ENCODE assay signal across 21 mouse cellular contexts in genomic region chr2:73759899-73760298, GRCm38 (mm10). TPM values are rescaled to one million over a fixed set of nuclear protein-coding genes. Genes with fewer than 3 reads are reported as not detected.
DNase-seq lines count a peak whose midpoint lies in the region; ATAC-seq and TF ChIP-seq lines count a peak whose summit lies in the region.
"Had no signal": no experiment of that assay in that cellular context is flagged by ENCODE, and none has a peak within 500 bp of the region (broad histone marks: within the 10 kb centered on the region; RNA-seq: fewer than 3 reads in every experiment).

No protein-coding gene starts in this region.

- no peak overlapping the region for H3K4me3 ChIP-seq in lung, embryonic 15.5 days
- no peak overlapping the region for H3K4me3 ChIP-seq in lung, postnatal 0 days (ENCODE audit: low read depth, low read length)
- H3K4me3 ChIP-seq: embryonic facial prominence, embryonic 13.5 days; embryonic facial prominence, embryonic 15.5 days; erythroblast, embryonic 14.5 days; forebrain, embryonic 10.5 days; forebrain, embryonic 12.5 days had no signal

- ATAC-seq in lung, embryonic 15.5 days (ENCODE audit: borderline replicate concordance, extremely low read depth, low FRiP score, low TSS enrichment), result peak; percentile 81; the same call in 1 of the 2 replicates
- ATAC-seq in lung, postnatal 0 days, result no peak
- ATAC-seq: forebrain, embryonic 14.5 days; forebrain, embryonic 16.5 days had no signal

- H3K36me3 ChIP-seq in lung, embryonic 15.5 days, result no peaks in the 10 kb centered on the region
- no peaks in the 10 kb centered on the region for H3K36me3 ChIP-seq in lung, postnatal 0 days (ENCODE audit: insufficient read depth, low read length)
- H3K36me3 ChIP-seq: embryonic facial prominence, embryonic 15.5 days had no signal

- no peak overlapping the region for H3K9ac ChIP-seq in lung, embryonic 15.5 days
- H3K9ac ChIP-seq in lung, postnatal 0 days (replicated peaks; ENCODE audit: low read depth), result no peak overlapping the region
- H3K9ac ChIP-seq: embryonic facial prominence, embryonic 13.5 days; embryonic facial prominence, embryonic 15.5 days; forebrain, embryonic 12.5 days had no signal

- no peak for TF ChIP-seq EP300 in lung, postnatal 0 days (IDR thresholded peaks at IDR 0.05)

- no peak for TF ChIP-seq CTCF in lung, postnatal 0 days (IDR thresholded peaks at IDR 0.05)

- H3K27me3 ChIP-seq in lung, embryonic 15.5 days, result no peaks in the 10 kb centered on the region
- no peaks in the 10 kb centered on the region for H3K27me3 ChIP-seq in lung, postnatal 0 days (replicated peaks; ENCODE audit: insufficient read depth, low read length)
- H3K27me3 ChIP-seq: embryonic facial prominence, embryonic 13.5 days; embryonic facial prominence, embryonic 15.5 days; forebrain, embryonic 12.5 days had no signal

- H3K4me1 ChIP-seq in lung, embryonic 15.5 days, result peaks cover 9% of the 10 kb centered on the region
- H3K4me1 ChIP-seq in lung, postnatal 0 days (ENCODE audit: insufficient read depth, low read depth, low read length), result no peaks in the 10 kb centered on the region
- H3K4me1 ChIP-seq: embryonic facial prominence, embryonic 13.5 days; embryonic facial prominence, embryonic 15.5 days had no signal

- DNase-seq in lung, postnatal 25 days (ENCODE audit: low spot score), result no peak
- no peak for DNase-seq in lung, postnatal 0 days (ENCODE audit: low spot score)
- DNase-seq in lung, postnatal 14 days, result no peak
- DNase-seq: adrenal gland, adult 2 months; adrenal gland, postnatal 10 days; adrenal gland, postnatal 25 days; cerebellum, adult 11 months; cerebellum, adult 18-20 months; cerebellum, adult 8-10 months; cerebellum, adult 9-11 months; cerebellum, postnatal 14 days; cerebellum, postnatal 36 days; embryo, embryonic 11 days had no signal

- H3K9me3 ChIP-seq in lung, embryonic 15.5 days, result no peaks in the 10 kb centered on the region
- H3K9me3 ChIP-seq in lung, postnatal 0 days (ENCODE audit: low read length), result no peaks in the 10 kb centered on the region

- H3K4me2 ChIP-seq in lung, embryonic 15.5 days, result no peak overlapping the region
- 0 out of 2 replicates have a peak overlapping the region, but pooled peaks have one; percentile 5 for H3K4me2 ChIP-seq in lung, postnatal 0 days (replicated peaks; ENCODE audit: low read depth, low read length)
- H3K4me2 ChIP-seq: embryonic facial prominence, embryonic 13.5 days; embryonic facial prominence, embryonic 15.5 days; forebrain, embryonic 12.5 days had no signal

- peak overlapping the region; percentile 29; the same call in 1 of the 2 replicates for H3K27ac ChIP-seq in lung, embryonic 15.5 days
- no peak overlapping the region for H3K27ac ChIP-seq in lung, postnatal 0 days (ENCODE audit: low read length)
- H3K27ac ChIP-seq: embryonic facial prominence, embryonic 13.5 days; embryonic facial prominence, embryonic 15.5 days; forebrain, embryonic 10.5 days; forebrain, embryonic 12.5 days had no signal

- 35% methylated on average over 7 of the region's 7 CpGs for WGBS in lung, embryonic 15.5 days
- 44% methylated on average over 7 of the region's 7 CpGs for WGBS in lung, postnatal 0 days

RNA-seq across cellular contexts. Expression of gene Chn1, which starts 15.2 kb away (rescaled TPM):
- 58.4 and 60.8 TPM in 2 replicates for polyA plus RNA-seq in lung, embryonic 15.5 days (2015; fragmentation: Nextera tagmentation; extraction: Ambion mirVana)
- polyA plus RNA-seq in lung, postnatal 0 days (2015; fragmentation: Nextera tagmentation; extraction: Ambion mirVana), result 26.9 and 27.6 TPM in 2 replicates
